Mouse (Mus musculus) activated CD4-positive, CD25-positive, alpha-beta regulatory T cell, adult 4 months (primary cell): ENCODE results near the gene Pkd2l1. TPM values are rescaled to one million over a fixed set of nuclear protein-coding genes. Genes with fewer than 3 reads are reported as not detected.
"Not testable (repeated sequence)": the region's sequence is repeated elsewhere in the genome, so short reads cannot be mapped to it uniquely, and the experiment has no call there.

Experiments used
- ATAC-seq: one replicate; pipeline ENCODE4 v1.8.0; 2017
- polyA plus RNA-seq, 2 experiments: library from polyadenylated mRNA; unstranded; fragments of 100-300 nt; shearing (Covaris generic); gene quantifications; one replicate each; pipeline ENCODE4 v1.2.1; 2017

Gene Pkd2l1
- polyA plus RNA-seq, 2 experiments from 2014 or later, result 0.09 TPM; not detected in 1

DNA sequence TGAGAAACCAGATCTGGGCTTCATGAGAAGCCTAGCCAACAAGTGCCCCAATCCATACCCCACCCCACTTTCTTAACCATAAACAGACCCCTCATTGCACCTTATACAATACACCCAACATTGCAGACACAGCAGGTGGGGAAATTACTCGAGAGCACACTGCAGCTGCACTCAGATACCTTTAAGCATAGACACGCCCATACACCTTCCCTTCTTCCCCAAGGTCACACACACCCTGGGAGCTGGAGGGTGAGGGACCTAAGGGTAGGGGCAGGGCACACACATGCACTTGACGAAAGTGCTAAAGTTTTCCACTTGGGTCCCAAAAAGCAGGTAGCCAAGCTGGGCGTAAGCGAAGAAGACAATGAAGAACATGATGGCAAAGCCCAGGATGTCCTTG, 38.5 kb downstream of the Pkd2l1 start:
- no peak for ATAC-seq

DNA sequence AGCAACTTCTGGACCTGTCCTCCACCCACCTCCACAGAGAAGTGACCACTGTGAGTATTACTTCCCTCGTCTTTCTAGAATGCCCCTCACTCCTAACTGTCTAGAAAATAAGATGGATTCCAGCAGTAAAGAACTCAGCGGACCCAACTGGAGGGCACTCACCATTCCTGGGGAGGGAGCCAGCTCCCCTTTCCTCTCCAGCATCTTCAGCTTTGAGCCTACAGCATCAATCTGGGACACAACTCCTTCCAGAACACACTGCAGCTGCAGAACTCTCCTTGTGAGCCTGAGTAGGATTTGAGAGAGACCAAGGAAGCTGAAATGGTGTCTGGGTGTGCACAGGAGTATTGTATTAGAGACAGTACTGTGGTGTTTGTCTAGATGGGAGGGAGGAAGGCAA, 43.3 kb downstream of the Pkd2l1 start:
- ATAC-seq, result no peak

DNA sequence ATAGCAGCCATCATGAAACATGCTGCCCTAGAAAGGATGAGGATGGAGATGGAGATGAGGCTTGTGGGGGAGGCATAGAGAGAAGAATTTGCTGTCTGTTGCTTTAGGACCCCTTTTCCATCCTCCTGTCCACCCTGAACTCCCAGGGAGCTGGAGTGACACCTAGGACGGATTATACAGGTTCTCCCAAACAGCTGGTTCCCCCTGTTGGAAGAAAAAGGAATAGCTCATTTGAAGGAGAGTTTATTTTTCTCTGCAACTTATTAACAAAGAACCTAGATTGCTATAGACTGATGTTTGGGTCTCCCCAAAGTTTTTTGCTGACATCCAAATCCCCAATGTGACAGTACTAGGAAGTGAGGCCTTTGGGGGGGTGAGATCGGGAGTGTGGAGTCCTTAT, 43.9 kb downstream of the Pkd2l1 start:
- no peak for ATAC-seq

DNA sequence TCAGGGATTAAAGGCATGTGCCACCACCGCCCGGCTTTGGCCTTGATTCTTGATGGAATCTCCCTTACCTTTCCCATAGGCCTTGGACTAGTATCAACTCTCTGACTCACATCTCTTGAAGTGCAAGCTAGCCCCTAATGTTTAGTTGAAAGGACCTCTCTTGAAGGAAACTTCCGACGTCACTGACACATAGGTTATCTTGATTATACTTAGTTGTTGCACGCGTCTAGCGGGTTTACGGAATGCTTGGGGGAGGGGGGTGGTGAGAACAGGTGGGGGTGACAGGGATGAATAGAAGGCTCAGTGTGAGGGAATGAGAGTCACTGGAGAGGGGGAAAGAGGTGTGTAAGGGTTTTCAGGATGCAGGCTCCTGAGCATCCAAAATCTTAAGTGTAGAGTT, 45.3 kb downstream of the Pkd2l1 start:
- no peak for ATAC-seq

DNA sequence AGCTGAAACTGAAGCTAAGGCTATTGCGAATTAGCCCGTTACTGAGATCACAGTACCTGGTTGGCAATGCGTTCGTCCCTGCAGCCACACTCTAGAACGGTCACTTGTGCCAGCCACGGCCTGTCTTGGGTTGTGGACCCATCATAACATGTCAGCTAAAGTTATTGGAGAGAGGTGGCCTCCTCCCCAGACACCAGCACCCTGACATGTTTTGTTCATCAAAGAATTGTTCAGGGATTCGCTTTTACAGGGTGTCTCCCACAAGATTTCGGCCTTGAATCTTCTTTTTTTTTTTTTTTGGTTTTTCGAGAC, 45.7 kb downstream of the Pkd2l1 start:
- ATAC-seq, result no peak

DNA sequence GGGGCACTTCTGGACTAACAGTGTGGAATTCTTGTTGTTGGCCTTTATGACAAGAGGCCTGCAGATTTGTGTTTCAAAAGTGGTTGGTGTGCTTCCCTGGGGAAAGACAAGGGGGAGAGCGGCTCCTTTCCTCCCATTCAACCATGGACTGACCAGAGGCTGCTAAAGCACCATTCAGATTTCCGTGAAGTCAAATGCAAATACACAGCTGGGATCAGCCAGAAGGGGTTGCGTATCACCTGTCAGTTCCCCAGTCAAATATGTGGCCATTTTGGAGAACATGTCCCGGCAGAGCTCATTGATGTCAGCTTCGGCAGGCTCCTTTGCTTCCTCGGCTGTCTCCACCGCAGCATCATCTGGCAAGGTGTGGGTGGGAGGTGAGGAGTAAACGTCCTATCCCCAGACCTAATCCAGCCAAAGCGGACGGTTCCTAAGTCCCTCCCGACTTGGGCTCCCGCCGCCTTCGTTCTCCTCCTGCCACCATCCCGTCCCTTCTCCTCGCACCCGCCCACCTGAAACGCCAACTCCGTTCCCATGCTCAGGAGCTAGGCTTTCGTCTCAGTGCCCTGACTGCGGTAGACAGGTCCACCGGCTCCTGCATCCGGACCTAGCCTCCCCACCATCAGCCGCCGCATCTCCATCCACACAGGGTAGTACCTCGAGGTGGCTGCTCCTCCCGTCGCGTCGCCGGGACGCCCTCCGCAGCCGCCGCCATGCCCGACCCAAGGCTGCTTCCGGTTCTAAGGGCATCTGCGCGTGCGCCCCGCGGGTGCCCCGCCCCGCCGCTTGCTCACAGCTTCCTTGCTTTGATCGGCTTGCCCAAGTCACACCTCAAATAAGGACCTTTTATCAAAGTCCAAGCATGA, 46.3 kb downstream of the Pkd2l1 start, which contains the start of gene Bloc1s2:
Gene Bloc1s2, minus strand, starts transcription at position 745 of the 866 bp plus-strand sequence.
- ATAC-seq, result peak; percentile 88

DNA sequence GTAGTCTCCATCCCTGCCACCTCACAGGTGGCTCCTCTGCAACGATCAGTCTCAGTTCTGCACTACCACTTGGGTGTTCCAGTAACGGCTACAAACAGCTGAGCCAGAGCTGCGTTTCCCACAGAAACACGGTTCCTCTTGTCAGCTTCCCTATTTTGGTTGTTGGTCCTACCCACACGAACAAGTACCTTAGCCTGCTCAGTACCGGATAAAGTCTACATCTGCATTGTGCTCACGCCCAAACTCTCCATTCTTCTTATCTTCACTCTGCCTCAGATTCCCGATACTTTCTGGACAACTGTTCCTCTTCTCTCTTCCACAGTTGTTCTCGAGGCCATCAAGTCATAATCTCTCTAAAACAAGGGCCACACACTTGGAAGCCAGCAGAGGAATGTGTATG, 47.9 kb downstream of the Pkd2l1 start:
- ATAC-seq, result no peak

DNA sequence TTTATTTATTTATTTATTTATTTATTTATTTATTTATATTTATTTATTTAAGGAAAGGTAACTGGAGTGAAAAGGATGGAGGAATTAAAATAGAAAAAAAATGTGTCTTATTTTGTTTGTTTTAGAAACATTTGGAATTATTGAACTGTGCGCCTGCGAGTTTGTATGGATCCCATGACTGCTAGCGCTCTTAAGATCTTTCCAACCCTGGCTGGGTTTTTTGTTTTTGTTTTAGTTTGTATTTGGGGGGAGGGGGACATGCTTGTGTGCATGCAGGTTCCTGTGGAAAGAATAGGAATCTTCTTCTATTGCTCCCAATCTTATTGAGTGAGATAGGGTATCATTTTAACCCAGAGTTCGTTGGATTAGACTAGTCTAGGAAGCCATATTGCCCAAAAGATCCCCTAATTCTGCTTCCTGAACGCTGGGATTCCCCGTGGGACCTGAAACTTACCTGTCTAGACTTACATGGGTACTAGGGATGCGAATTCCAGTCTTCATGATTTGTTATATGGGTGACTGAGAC, 56.2 kb downstream of the Pkd2l1 start:
- no peak for ATAC-seq

DNA sequence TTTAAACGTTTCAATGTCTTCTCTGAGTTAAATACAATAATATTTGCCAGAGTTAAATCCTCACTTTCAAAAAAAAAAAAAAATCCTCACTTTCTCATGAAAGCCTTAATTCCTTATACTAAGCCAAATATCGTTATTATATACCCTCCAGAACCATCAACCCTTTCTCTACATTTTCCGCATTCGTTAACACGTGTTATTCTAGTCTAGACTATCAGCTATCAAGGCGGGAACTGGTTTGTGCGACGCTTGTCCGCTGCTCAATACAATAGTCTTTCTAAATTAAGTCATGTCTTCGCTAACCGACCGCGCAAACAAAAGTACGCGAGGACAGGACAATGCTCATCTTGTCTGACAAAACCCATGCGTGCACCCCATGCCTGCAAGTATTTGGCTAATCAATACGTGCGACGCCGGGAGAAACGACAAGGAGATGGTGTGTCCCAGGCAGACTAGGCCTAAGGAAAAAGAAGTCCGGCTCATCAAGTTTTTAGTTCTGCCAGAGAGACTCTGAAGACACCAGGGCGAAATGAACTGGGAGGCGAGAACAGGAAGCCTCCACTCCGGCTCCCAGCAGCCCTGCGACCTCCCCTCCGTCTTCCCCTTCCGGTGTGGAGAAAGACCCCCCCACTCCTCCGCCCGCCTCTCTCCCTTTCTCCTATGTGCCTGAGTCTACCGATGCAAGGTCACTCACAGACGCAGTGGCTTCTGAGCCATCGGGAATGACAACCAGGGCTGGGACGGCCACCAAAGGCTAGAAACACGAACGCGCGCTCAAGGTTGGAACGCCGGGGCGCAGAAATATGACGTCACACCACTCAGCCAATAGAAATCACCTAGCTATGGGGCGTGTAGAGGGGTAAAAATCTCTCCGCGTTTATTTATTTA, 56.9 kb downstream of the Pkd2l1 start, which contains the start of gene Cwf19l1:
Gene Cwf19l1, minus strand, starts transcription at position 805 of the 888 bp plus-strand sequence.
- ATAC-seq, result peak; percentile 86

DNA sequence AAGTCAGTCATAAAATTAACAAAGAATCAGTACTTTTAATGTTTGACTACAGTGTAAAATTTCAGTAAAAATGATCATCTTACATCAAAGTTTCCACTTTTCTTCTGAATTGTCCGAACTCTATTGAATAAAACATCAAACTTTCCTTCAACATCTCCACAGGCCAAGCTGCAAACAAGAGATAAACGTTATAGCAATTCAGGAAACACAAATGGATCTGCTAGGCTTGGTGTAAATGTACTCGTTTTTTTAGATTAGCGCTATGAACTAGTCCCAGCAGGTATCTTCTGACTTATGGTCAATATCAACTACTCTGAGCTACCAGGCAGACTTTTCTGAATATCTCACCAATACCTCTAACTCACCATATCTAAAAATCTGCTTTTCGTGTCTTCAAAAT, 59.3 kb downstream of the Pkd2l1 start:
- ATAC-seq, result no peak

DNA sequence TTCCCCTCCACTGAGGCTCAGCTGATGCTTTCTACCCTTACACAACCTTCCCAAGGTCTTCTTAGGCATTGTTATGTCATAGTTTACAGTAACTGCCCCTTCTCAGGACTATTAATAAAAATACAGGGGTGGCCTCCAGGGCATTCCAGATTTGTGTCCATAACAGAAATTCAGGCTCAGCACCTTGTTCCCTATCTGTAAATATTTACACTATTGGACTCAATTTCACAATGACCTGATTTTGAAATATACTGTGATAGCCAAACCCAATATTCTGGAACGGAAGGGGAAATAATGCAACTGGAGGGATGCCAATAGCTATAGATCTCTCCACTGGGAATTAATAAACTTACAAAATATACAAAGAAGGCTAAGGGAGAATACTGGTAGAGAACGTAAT, 63.7 kb downstream of the Pkd2l1 start:
- no peak for ATAC-seq

DNA sequence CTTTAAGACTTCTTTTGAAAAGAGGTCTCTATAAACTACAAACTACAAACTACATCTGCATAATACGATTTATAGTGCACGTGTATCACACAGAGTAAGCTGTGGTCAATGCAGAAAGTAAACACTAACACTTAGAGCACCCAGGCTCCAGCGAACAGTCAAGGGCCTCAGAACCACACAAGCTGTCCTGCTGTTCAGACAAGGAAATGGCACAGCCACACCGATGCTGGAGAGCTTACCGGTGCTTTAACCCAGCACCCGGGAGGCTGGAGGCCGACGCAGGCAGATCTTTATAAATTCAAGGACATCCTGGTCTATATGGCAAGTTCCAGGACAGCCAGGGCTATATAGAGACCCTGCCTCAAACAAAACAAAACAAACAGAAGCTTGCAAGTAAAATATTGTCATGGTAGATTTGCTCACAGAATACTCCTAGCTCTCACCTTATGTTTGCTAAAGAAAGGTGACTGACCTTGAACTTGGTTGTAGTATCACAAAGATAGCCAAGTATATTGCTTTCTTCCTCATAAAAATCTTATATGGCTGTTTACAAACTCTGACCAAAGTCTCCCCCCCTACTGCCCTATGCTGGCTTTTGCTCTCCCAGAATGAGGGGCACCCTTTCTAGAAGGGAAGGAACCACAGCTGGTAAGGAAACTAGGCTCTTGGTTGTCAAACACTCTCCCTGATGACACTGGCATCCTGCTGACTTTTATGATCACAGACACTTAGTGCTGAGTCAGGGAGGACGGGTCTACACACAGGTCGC, 64.3 kb downstream of the Pkd2l1 start:
- no peak for ATAC-seq

DNA sequence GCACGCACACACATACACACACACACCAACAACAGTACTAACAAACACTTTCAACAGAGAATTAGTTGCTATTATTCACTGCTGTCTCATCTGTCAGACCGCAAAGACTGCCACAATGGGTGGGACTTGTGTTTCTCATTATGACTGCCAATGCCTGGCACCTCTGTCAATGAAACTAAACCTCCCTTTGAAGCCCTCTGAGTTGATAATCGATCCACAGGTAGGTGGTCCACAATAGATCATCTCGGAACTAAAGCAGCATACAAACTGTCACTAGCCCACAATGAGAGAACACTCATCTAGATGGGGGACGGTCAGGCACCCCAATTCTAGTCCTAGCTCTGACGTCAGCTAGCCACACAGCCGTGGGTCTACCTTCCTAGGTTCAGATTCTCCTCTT, 71.1 kb downstream of the Pkd2l1 start:
- no peak for ATAC-seq

DNA sequence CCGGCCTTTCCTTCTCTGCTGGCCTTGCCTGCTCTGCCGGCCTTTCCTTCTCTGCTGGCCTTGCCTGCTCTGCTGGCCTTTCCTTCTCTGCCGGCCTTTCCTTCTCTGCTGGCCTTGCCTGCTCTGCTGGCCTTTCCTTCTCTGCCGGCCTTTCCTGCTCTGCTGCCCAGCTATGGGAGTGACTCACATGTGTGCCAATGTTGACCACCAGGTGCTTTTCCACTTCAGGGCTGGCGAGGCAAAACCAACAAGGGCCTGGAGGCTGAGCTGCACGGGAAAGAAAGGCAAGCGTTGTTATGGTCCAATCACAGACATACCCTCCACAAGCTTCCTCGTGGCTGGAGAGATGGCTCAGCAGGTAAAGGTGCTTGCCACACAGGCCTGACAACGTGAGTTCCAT, 71.6 kb downstream of the Pkd2l1 start:
- not testable (repeated sequence) for ATAC-seq

DNA sequence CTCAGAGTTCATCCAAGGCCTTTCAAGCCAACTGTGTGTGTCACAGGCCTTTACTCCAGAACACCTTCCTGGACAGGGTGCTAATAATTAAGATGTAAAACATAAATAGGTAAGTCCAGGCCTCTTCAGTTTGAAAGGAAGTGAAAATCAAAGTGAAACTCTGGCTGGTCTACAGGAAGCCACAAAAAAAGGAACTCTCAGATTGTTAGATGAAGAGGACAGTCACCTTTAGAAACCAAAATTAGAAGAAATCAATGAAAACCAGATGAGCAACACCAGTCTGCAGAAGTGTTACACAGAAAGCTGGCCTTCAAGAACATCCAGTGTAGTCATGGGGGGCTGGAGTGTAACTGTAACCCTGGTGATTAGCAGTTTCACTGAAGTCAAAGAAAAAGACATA, 74.4 kb downstream of the Pkd2l1 start:
- no peak for ATAC-seq

DNA sequence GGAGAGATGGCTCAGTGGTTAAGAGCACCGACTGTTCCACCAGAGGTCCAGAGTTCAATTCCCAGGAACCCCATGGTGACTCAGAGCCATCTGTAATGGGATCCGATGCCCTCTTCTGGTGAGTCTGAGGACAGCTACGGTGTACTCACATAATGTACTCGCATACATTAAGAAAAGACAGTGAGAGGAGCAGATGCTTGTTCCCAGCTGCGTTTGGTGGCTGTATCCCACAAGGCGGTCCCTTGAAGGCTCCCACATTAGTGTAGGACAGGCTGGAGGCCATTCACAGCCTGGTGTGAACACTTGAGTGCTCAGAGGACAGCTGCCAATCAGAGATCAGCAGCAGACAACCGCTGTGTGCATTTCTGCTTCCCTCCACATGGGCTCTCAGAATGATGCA, 80.5 kb downstream of the Pkd2l1 start:
- ATAC-seq, result no peak

DNA sequence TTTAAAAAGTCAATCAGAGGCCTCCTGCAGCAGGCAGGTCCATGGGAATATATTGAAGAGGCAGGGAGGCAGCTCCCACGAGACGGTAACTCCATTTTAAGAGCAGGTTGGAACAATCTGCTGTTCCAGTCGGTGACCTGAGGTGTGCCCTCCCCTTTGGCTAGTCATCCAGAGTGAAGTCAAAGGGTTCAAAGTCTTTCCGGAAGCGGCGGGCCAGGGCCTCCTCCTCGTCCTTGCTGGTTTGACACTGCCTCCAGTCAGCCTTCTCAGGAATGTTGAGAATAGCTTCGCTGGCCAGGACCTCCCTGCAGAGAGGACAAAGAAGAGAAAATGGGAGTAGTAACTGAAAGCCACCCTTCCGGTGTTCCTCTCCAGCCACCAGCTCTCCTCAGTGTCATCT, 81.9 kb downstream of the Pkd2l1 start:
- no peak for ATAC-seq

DNA sequence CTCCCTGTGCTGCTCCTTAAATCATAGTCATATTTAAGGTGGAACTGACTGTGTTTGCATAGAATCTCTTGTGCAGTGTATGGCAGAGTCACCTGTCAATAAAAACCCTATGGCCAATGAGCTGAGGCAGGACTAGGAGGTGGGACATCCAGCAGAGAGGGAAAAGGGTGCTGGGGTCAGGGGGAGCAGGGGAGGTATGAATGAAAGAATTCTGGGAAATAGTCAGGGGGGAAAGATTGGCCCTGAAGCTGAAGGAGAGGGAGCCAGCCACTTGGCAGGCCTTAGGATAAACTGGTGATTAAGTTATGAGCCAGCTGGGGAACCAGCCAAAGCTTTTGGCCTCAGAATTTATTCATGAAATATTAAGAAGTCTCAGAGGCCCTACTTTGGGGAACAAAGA, 83.2 kb downstream of the Pkd2l1 start:
- no peak for ATAC-seq

DNA sequence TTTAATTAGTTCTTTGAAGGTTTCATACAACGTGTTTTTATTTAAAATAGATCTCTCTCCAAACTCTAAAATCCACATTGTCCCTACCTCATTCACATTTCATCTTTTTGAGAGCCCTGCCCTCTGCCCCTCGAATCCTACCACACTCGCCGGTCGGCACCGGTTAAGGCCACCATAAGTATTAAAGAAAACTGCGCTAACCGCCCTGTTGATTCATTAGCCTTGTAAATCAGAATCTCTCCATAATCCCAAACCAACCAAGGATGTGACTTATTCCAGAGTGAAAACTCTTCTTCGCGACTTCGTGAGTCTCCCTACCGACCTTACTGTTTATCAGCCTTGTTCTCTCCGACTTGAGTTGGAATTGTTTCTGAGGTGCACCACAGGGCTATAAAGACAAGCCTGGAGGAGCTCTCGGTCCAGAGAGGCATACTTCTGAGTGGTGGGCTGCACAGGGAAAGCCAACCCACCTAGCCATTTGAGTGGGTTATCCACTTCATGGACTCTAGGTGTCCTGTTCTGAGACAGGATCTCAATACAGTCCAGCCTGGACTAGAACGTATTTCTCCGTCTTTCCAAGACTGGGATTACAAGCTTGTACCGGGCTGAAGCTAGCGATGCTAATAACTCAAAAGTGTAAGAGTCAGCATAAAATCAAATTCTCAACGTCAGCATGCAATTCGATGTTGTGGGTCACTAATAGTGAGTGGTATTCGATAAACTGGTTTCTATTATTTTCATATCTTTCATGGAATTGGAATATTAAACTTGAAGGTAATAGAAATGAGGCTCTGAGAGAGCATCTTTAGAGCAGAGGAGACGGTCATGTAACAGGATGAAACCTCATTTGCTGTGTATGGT, 84.4 kb downstream of the Pkd2l1 start:
- ATAC-seq, result no peak

DNA sequence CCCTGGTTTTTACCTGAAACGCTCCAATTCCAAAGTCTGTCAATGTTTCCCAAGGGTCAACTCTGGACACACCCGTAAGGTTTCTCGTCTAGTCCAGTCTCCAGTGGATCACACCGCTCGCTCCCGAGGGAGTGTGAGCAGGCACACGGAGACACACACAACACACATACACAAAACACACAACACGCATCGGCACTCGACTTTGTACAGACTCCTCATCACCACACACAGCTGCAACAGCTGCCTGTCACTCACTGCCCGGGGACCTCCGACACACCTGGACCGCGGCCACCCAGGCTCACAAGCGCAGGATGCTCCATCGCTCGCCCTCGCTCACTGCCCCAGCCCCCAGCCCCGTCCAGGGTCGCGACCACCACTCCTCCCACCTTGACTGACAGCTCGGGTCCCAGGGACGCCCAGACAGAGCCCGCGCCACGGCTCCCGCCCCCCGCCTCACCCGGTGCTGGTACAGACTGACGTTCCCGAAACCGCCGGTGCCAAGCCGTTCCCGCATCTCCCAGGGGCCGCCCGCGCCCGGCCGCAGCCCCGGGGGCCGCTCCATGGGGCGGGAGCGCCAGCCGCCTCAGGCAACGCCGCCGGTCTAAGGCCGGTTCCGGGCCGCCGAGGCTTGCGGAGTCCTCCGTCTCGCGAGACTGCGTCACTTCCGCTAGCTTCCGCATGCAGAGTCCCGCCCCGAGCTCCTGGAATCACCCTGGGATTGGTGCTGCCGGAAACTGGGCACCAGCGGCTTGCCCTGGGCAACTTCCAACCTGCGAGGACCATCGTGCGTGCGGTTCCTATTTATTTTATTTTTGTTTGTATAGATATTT, 85.2 kb downstream of the Pkd2l1 start, which contains the start of gene Chuk:
Gene Chuk, minus strand, starts transcription at position 650 of the 830 bp plus-strand sequence.
- ATAC-seq, result peak; percentile 99

DNA sequence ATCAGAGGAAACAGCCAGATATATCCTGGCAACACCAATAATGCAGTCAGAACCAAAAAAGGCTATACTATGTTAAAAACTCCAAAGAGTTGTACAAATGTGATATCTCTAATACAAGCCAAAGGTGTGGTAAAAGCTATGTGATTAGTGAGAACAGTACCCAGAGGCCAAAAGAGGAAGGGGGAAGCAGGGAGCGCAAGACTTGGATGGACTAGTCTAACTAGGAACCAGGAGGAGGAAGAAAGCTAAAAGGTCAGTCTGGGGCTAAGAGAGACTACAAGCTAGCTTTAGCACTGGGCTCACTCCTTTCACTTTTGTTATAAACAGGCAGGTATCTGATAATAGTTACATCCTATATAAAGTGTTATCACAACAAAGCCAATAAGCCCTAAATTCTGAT, 87.8 kb downstream of the Pkd2l1 start:
- ATAC-seq, result no peak
